Mouse (Mus musculus): ENCODE measurements around the gene Lrsam1.

GRCm38 (mm10) chr2:32997792-32998191, 36.4 kb upstream of the Lrsam1 start:
- TF ChIP-seq GATA1 (IDR thresholded peaks at IDR 0.05; ENCODE audit: borderline replicate concordance, low read length) = no peak
- no peak for TF ChIP-seq CTCF (IDR thresholded peaks at IDR 0.05; ENCODE audit: low read depth, low read length)
- TF ChIP-seq POLR2AphosphoS5 (IDR thresholded peaks at IDR 0.05; ENCODE audit: insufficient replicate concordance, low read depth, low read length) = no peak
- no peak for TF ChIP-seq TAL1 (conservative IDR thresholded peaks at IDR 0.05; ENCODE audit: low read depth, low read length)
